Mouse (Mus musculus) liver, adult 2 months (tissue): ENCODE results near the gene Dmac2.

ENCODE experiments used
- CTCF ChIP-seq: fragments of 200-500 bp; IDR thresholded peaks from 2 replicates; pipeline ENCODE4 v1.5.1; 2011; ENCODE audit warnings: low read depth, low read length, control low read depth
- POLR2A ChIP-seq: fragments of 200-500 bp; IDR thresholded peaks from 2 replicates; pipeline ENCODE4 v1.6.1; 2011; ENCODE audit warnings: low read length, control low read depth; ENCODE audit not compliant: insufficient read depth; ENCODE audit errors: extremely low read depth

DNA sequence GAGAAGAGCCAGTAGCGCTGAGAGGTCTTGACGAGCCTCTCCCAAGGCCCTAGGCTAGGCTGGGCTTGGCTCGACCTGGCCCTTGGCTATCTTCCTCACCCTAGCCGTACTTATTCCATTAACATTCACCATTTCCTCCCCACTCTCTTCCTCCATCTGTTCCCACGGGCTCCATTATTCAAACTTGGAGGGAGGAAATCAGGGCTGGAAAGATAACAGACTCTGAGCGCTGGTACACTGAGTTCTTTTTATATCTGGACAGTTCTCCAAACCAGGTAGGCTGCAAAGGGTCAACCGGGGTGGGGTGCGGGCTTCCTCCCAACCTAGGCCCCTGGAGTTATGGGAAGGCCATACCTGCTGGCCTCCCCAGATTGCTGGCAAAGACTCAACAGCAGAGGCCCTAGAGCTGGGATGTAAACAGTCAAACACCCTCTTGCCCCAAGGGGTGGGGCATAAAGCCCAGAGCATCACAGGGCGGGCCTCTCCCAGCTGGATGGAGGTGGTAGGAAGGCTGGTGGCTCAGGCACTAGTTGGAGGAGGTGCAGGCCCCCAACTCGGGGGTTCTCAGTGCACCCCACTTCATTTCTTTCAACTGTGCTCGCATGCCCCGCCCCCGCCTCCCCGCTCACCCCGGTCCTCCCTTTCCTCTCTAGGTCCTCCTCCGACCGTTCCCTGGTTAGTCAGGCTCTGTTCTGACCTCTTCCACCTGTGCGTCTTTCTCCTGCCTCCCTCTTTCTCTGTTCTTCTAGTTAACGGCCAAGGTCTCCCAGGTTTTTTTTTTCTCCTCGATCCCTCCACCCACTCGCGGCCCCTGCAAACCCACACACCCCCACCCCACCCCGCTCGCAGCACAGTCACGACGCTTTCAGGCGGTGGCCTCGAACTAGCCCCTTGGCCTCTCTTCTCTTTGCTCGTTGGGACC lies 7.6 kb downstream of the Dmac2 start, which contains the start of gene B3gnt8:
- TF ChIP-seq CTCF (no peak), POLR2A (no peak)
